Mouse (Mus musculus) hindbrain, embryonic 15.5 days (tissue): ENCODE measurements at regions not wholly inside any gene's neighbourhood (a gene's known extent, or its start where the extent isn't known, plus 50 kb on each side); places are given as distances from the start of the nearest gene placed in this dataset.

Experiments used
- ATAC-seq: fragments of 200-750 bp; cut with Nextera tagmentation; 2 replicates; pipeline ENCODE4 v1.8.0; 2017; ENCODE audit warnings: low read depth, moderate number of reproducible peaks, moderate TSS enrichment; ENCODE audit not compliant: low FRiP score
- H3K27ac ChIP-seq: fragments of 300-500 bp; sonication (generic); replicated peaks from 2 replicates; pipeline ENCODE4 v1.5.1; 2015; ENCODE audit warnings: mild to moderate bottlenecking, inconsistent platforms
- H3K27me3 ChIP-seq: fragments of 300-500 bp; sonication (generic); 2 replicates; pipeline ENCODE4 v1.6.1; 2015; ENCODE audit warnings: control low read depth, inconsistent platforms
- H3K36me3 ChIP-seq: fragments of 300-500 bp; sonication (generic); 2 replicates; pipeline ENCODE4 v1.6.1; 2015; ENCODE audit warnings: control low read depth, inconsistent platforms
- H3K4me1 ChIP-seq: fragments of 300-500 bp; sonication (generic); replicated peaks from 2 replicates; pipeline ENCODE4 v1.6.1; 2015; ENCODE audit warnings: control low read depth, inconsistent platforms
- H3K4me2 ChIP-seq: fragments of 300-500 bp; sonication (generic); 2 replicates; pipeline ENCODE4 v1.6.1; 2015; ENCODE audit warnings: moderate library complexity, mild to moderate bottlenecking, inconsistent platforms
- H3K4me3 ChIP-seq: fragments of 300-500 bp; sonication (generic); 2 replicates; pipeline ENCODE4 v1.5.1; 2015; ENCODE audit warnings: mild to moderate bottlenecking, inconsistent platforms
- H3K9ac ChIP-seq: fragments of 300-500 bp; sonication (generic); 2 replicates; pipeline ENCODE4 v1.6.1; 2015; ENCODE audit warnings: inconsistent platforms
- H3K9me3 ChIP-seq: fragments of 300-500 bp; sonication (generic); 2 replicates; pipeline ENCODE4 v1.6.1; 2016; ENCODE audit warnings: control low read depth, inconsistent platforms
- WGBS: fragments of 180-500 bp; shearing (Covaris S2); methylation state at CpG from one replicate; pipeline ENCODE4 v1.1.7; 2015; 5-methylcytosine and 5-hydroxymethylcytosine counted together

DNA sequence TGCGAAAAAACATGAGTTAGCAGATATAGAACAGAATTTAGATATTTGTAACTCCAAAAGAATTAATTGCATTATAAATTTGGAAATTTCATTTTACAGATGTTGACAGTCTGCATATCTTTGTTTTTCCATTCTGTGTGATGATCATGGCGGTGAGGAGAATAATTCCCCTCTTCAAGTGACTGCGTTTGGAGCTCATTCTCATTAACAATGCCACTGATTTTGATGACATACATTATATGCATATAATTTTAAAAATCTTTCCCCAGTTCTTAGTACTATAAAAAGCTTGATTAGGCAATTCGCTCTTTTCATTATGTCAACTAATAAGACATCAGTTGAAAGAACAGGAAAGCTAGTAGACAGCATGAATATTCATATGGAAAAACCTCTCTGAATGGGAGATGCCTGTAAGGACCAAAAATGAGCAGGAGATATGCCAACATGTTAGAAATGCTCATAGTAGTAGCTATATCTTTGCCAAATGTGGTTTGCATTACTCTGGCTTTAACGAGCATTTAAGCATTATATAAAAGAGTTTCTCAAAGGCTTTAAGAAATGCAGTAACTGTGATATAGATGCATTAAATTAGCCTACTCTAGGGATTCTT, 849.2 kb upstream of the Cldn34c4 start:
- Histone ChIP-seq H3K4me1 (no peaks in the 10 kb centered on the region), H3K4me2 (no peak overlapping the region), H3K27ac (no peak overlapping the region), H3K36me3 (no peaks in the 10 kb centered on the region), H3K9me3 (no peaks in the 10 kb centered on the region), H3K4me3 (no peak overlapping the region), H3K9ac (no peak overlapping the region), H3K27me3 (no peaks in the 10 kb centered on the region)
- no peak for ATAC-seq
- 83% methylated on average over 5 of the region's 5 CpGs for WGBS

DNA sequence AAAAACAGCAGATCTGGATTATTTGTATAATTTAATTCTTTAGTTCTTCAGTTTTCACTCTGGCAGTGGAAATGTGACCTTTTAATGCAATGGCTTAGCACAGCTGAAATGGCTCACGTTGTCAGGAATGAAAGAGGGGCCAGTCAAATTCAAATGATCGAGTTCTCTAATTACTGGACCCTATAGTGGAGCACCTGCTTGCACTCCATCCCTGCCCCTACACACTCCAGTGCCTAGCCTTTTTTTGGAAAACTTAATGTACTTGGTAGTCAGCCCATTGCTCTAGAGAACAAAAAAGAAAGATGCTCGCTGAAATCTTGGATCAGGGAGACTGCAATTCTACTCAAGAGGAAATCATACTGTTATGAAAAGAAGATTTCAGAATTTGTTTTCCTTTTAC, 841.0 kb upstream of the Cldn34c4 start:
- Histone ChIP-seq H3K36me3 (no peaks in the 10 kb centered on the region), H3K4me1 (no peaks in the 10 kb centered on the region), H3K27me3 (no peaks in the 10 kb centered on the region), H3K4me3 (no peak overlapping the region), H3K9me3 (no peaks in the 10 kb centered on the region), H3K4me2 (no peak overlapping the region), H3K9ac (no peak overlapping the region), H3K27ac (no peak overlapping the region)
- WGBS = 25% methylated on average over 3 of the region's 3 CpGs
- ATAC-seq = no peak

- Histone ChIP-seq H3K27me3 (no peaks in the 10 kb centered on the region), H3K4me1 (no peaks in the 10 kb centered on the region), H3K4me3 (no peak overlapping the region), H3K9ac (no peak overlapping the region), H3K4me2 (no peak overlapping the region), H3K36me3 (no peaks in the 10 kb centered on the region), H3K27ac (peak overlapping the region; percentile 20; the same call in 1 of the 2 replicates), H3K9me3 (no peaks in the 10 kb centered on the region)
- 9% methylated on average over 5 of the region's 5 CpGs for WGBS
- ATAC-seq = peak; percentile 71
Observed at GRCm38 (mm10) chrX:128576269-128576871, 840.0 kb upstream of the Cldn34c4 start.
